In genomic region chr17:65864742-65865141, GRCm38 (mm10) we compare ENCODE assay signal across 9 mouse cellular contexts. TPM values are rescaled to one million over a fixed set of nuclear protein-coding genes. Genes with fewer than 3 reads are reported as not detected.
DNase-seq lines count a peak whose midpoint lies in the region; ATAC-seq and TF ChIP-seq lines count a peak whose summit lies in the region.
"Had no signal": no experiment of that assay in that cellular context is flagged by ENCODE, and none has a peak within 500 bp of the region (broad histone marks: within the 10 kb centered on the region; RNA-seq: fewer than 3 reads in every experiment).

No protein-coding gene starts in this region.

- 0 out of 2 replicates have a peak, but pooled peaks have one; percentile 33 for ATAC-seq in forebrain, embryonic 11.5 days (replicated peaks; ENCODE audit: low FRiP score)
- peak; percentile 38; the same call in 1 of the 2 replicates for ATAC-seq in midbrain, embryonic 12.5 days (ENCODE audit: low FRiP score, low read depth)
- ATAC-seq in lung, embryonic 14.5 days (ENCODE audit: insufficient read depth): no peak

- DNase-seq in forebrain, embryonic 11.5 days (ENCODE audit: low spot score): no peak
- DNase-seq in forebrain, embryonic 10.5 days (ENCODE audit: extremely low spot score, low spot score): no peak
- no peak for DNase-seq in midbrain, embryonic 10.5 days (ENCODE audit: low spot score)
- DNase-seq in embryo, embryonic 11.5 days (ENCODE audit: low read depth, low spot score): peak; percentile 48
- peak; percentile 85 for DNase-seq in lung, embryonic 14.5 days
- peak; percentile 14 for DNase-seq in thymus, postnatal 25 days
- DNase-seq in spleen, postnatal 4 days (ENCODE audit: low spot score in 2 of 2): no peak

- peak; percentile 88 for TF ChIP-seq CTCF in lung, embryonic 14.5 days (IDR thresholded peaks at IDR 0.05; ENCODE audit: low read depth)

- H3K4me2 ChIP-seq in forebrain, embryonic 11.5 days (ENCODE audit: low read depth, low read length, severe bottlenecking): no peak overlapping the region
- H3K4me2 ChIP-seq in midbrain, embryonic 12.5 days (replicated peaks): no peak overlapping the region
- no peak overlapping the region for H3K4me2 ChIP-seq in lung, embryonic 14.5 days
- H3K4me2 ChIP-seq: stomach, embryonic 15.5 days had no signal

- H3K9ac ChIP-seq in forebrain, embryonic 11.5 days (ENCODE audit: low read length): no peak overlapping the region
- H3K9ac ChIP-seq in midbrain, embryonic 12.5 days (replicated peaks): no peak overlapping the region
- no peak overlapping the region for H3K9ac ChIP-seq in lung, embryonic 14.5 days
- H3K9ac ChIP-seq: stomach, embryonic 15.5 days had no signal

- no peaks in the 10 kb centered on the region for H3K9me3 ChIP-seq in forebrain, embryonic 11.5 days (ENCODE audit: control insufficient read depth, low read length)
- no peaks in the 10 kb centered on the region for H3K9me3 ChIP-seq in forebrain, embryonic 10.5 days
- H3K9me3 ChIP-seq in midbrain, embryonic 12.5 days: no peaks in the 10 kb centered on the region
- no peaks in the 10 kb centered on the region for H3K9me3 ChIP-seq in midbrain, embryonic 10.5 days (replicated peaks)
- H3K9me3 ChIP-seq in lung, embryonic 14.5 days (ENCODE audit: low read depth, low read length): no peaks in the 10 kb centered on the region
- H3K9me3 ChIP-seq: stomach, embryonic 15.5 days had no signal

- H3K4me3 ChIP-seq in forebrain, embryonic 11.5 days (ENCODE audit: low read depth, low read length): no peak overlapping the region
- H3K4me3 ChIP-seq in forebrain, embryonic 10.5 days: no peak overlapping the region
- H3K4me3 ChIP-seq in midbrain, embryonic 12.5 days: no peak overlapping the region
- no peak overlapping the region for H3K4me3 ChIP-seq in midbrain, embryonic 10.5 days
- H3K4me3 ChIP-seq in lung, embryonic 14.5 days (ENCODE audit: low read depth, low read length): no peak overlapping the region
- H3K4me3 ChIP-seq: stomach, embryonic 15.5 days had no signal

- H3K36me3 ChIP-seq in forebrain, embryonic 11.5 days (ENCODE audit: control insufficient read depth, insufficient read depth, low read length): no peaks in the 10 kb centered on the region; the same call in 1 of the 2 replicates
- peaks cover 33% of the 10 kb centered on the region for H3K36me3 ChIP-seq in forebrain, embryonic 10.5 days (replicated peaks)
- H3K36me3 ChIP-seq in midbrain, embryonic 12.5 days: peaks cover 29% of the 10 kb centered on the region
- H3K36me3 ChIP-seq in midbrain, embryonic 10.5 days: peaks cover 37% of the 10 kb centered on the region
- H3K36me3 ChIP-seq in lung, embryonic 14.5 days (ENCODE audit: insufficient read depth): peaks cover 35% of the 10 kb centered on the region

- no peaks in the 10 kb centered on the region for H3K4me1 ChIP-seq in forebrain, embryonic 11.5 days (replicated peaks; ENCODE audit: control insufficient read depth, insufficient read depth, low read length)
- peaks cover 3% of the 10 kb centered on the region; the same call in 1 of the 2 replicates for H3K4me1 ChIP-seq in forebrain, embryonic 10.5 days
- no peaks in the 10 kb centered on the region for H3K4me1 ChIP-seq in midbrain, embryonic 12.5 days
- H3K4me1 ChIP-seq in midbrain, embryonic 10.5 days: peaks cover 6% of the 10 kb centered on the region; the same call in 1 of the 2 replicates
- H3K4me1 ChIP-seq in lung, embryonic 14.5 days (ENCODE audit: insufficient read depth): no peaks in the 10 kb centered on the region

- no peaks in the 10 kb centered on the region for H3K27me3 ChIP-seq in forebrain, embryonic 11.5 days (ENCODE audit: control insufficient read depth, insufficient read depth, low read length)
- no peaks in the 10 kb centered on the region for H3K27me3 ChIP-seq in forebrain, embryonic 10.5 days (ENCODE audit: poor library complexity, severe bottlenecking)
- no peaks in the 10 kb centered on the region for H3K27me3 ChIP-seq in midbrain, embryonic 12.5 days
- H3K27me3 ChIP-seq in midbrain, embryonic 10.5 days (ENCODE audit: low read depth, poor library complexity, severe bottlenecking): no peaks in the 10 kb centered on the region
- H3K27me3 ChIP-seq in lung, embryonic 14.5 days (ENCODE audit: insufficient read depth, low read length): no peaks in the 10 kb centered on the region
- H3K27me3 ChIP-seq: stomach, embryonic 15.5 days had no signal

- H3K27ac ChIP-seq in forebrain, embryonic 11.5 days (ENCODE audit: low read depth, low read length): no peak overlapping the region
- no peak overlapping the region for H3K27ac ChIP-seq in forebrain, embryonic 10.5 days
- no peak overlapping the region for H3K27ac ChIP-seq in midbrain, embryonic 12.5 days (replicated peaks)
- no peak overlapping the region for H3K27ac ChIP-seq in midbrain, embryonic 10.5 days (replicated peaks)
- no peak overlapping the region for H3K27ac ChIP-seq in lung, embryonic 14.5 days (ENCODE audit: low read depth)
- H3K27ac ChIP-seq: stomach, embryonic 15.5 days had no signal

- 47% methylated on average over 4 of the region's 4 CpGs for WGBS in forebrain, embryonic 11.5 days
- 45% methylated on average over 4 of the region's 4 CpGs for WGBS in forebrain, embryonic 10.5 days
- 42% methylated on average over 4 of the region's 4 CpGs for WGBS in midbrain, embryonic 12.5 days
- 46% methylated on average over 4 of the region's 4 CpGs for WGBS in midbrain, embryonic 10.5 days
- WGBS in lung, embryonic 14.5 days: 35% methylated on average over 4 of the region's 4 CpGs

RNA-seq across cellular contexts. Expression of gene Ralbp1, which starts 20.9 kb away (rescaled TPM):
- 35.4 and 45.2 TPM in 2 replicates for polyA plus RNA-seq in forebrain, embryonic 11.5 days (2014; fragmentation: Nextera tagmentation; extraction: Ambion mirVana)
- polyA plus RNA-seq in forebrain, embryonic 10.5 days (2016; fragmentation: Nextera tagmentation; extraction: Ambion mirVana): 48.6 and 50.0 TPM in 2 replicates
- polyA plus RNA-seq in midbrain, embryonic 12.5 days (2016; fragmentation: Nextera tagmentation; extraction: Ambion mirVana): 32.7 and 47.9 TPM in 2 replicates
- 49.3 and 51.6 TPM in 2 replicates for polyA plus RNA-seq in midbrain, embryonic 10.5 days (2016; fragmentation: Nextera tagmentation; extraction: Ambion mirVana)
- polyA plus RNA-seq in lung, embryonic 14.5 days (2014; fragmentation: Nextera tagmentation; extraction: Ambion mirVana): 61.4 and 65.8 TPM in 2 replicates

Comparison
In these comparisons a context has a peak if more than half of its experiments do, and no peak if none do; other contexts are left out.
1. DNase-seq: peak in embryo, embryonic 11.5 days (single experiment), lung, embryonic 14.5 days (single experiment) and thymus, postnatal 25 days (single experiment); none in forebrain, embryonic 11.5 days (single experiment), forebrain, embryonic 10.5 days (single experiment), midbrain, embryonic 10.5 days (single experiment) and spleen, postnatal 4 days (0 of 2).